Mouse (Mus musculus): ENCODE data around the gene Nek8. TPM values are rescaled to one million over a fixed set of nuclear protein-coding genes. Genes with fewer than 3 reads are reported as not detected.

Gene Nek8
- polyA plus RNA-seq, 1 experiment from 2014 or later: 12.7 TPM

GRCm38 (mm10) chr11:78164604-78164923, 11.9 kb downstream of the Nek8 start:
- under 1% methylated on average over 14 of the region's 14 CpGs for WGBS
- H3K9me3 ChIP-seq: no peaks in the 10 kb centered on the region
- no peak for ATAC-seq (ENCODE audit: extremely low read depth, insufficient number of reproducible peaks, low FRiP score, low TSS enrichment)
- peak overlapping the region; percentile 94 for H3K9ac ChIP-seq
- no peaks in the 10 kb centered on the region for H3K27me3 ChIP-seq (replicated peaks)
- H3K4me1 ChIP-seq: peaks cover 41% of the 10 kb centered on the region
- H3K27ac ChIP-seq (replicated peaks): peak overlapping the region; percentile 96
- H3K4me2 ChIP-seq: peak overlapping the region; percentile 80
- H3K4me3 ChIP-seq: peak overlapping the region; percentile 84
- H3K36me3 ChIP-seq: peaks cover 30% of the 10 kb centered on the region

GRCm38 (mm10) chr11:78163681-78164603, 12.5 kb downstream of the Nek8 start:
- peak overlapping the region; percentile 80 for H3K4me2 ChIP-seq
- H3K9me3 ChIP-seq: no peaks in the 10 kb centered on the region
- no peaks in the 10 kb centered on the region for H3K27me3 ChIP-seq (replicated peaks)
- peaks cover 45% of the 10 kb centered on the region for H3K4me1 ChIP-seq
- peak overlapping the region; percentile 96 for H3K27ac ChIP-seq (replicated peaks)
- H3K9ac ChIP-seq: peak overlapping the region; percentile 94
- H3K36me3 ChIP-seq: peaks cover 36% of the 10 kb centered on the region
- peak; percentile 15; the same call in 1 of the 2 replicates for ATAC-seq (ENCODE audit: extremely low read depth, insufficient number of reproducible peaks, low FRiP score, low TSS enrichment)
- 1% methylated on average over 22 of the region's 22 CpGs for WGBS
- H3K4me3 ChIP-seq: peak overlapping the region; percentile 84

GRCm38 (mm10) chr11:78163045-78163444, 13.4 kb downstream of the Nek8 start:
- Histone ChIP-seq H3K27ac (replicated peaks) (peak overlapping the region; percentile 96), H3K27me3 (replicated peaks) (no peaks in the 10 kb centered on the region), H3K36me3 (peaks cover 45% of the 10 kb centered on the region), H3K4me2 (peak overlapping the region; percentile 80), H3K4me3 (peak overlapping the region; percentile 84), H3K9ac (peak overlapping the region; percentile 94), H3K4me1 (peaks cover 45% of the 10 kb centered on the region), H3K9me3 (no peaks in the 10 kb centered on the region)
- ATAC-seq (ENCODE audit: extremely low read depth, insufficient number of reproducible peaks, low FRiP score, low TSS enrichment): no peak
- WGBS: 74% methylated on average over 2 of the region's 2 CpGs

- H3K4me1 ChIP-seq: peaks cover 45% of the 10 kb centered on the region
- H3K36me3 ChIP-seq: peaks cover 50% of the 10 kb centered on the region
- peak overlapping the region; percentile 80 for H3K4me2 ChIP-seq
- no peaks in the 10 kb centered on the region for H3K27me3 ChIP-seq (replicated peaks)
- 68% methylated on average over 6 of the region's 6 CpGs for WGBS
- H3K27ac ChIP-seq (replicated peaks): peak overlapping the region; percentile 96
- no peak for ATAC-seq (ENCODE audit: extremely low read depth, insufficient number of reproducible peaks, low FRiP score, low TSS enrichment)
- H3K9me3 ChIP-seq: no peaks in the 10 kb centered on the region
- H3K4me3 ChIP-seq: peak overlapping the region; percentile 84
- peak overlapping the region; percentile 94 for H3K9ac ChIP-seq
Observed at GRCm38 (mm10) chr11:78162504-78162903, 14.0 kb downstream of the Nek8 start.

- Histone ChIP-seq H3K27me3 (replicated peaks) (no peaks in the 10 kb centered on the region), H3K4me3 (peak overlapping the region; percentile 84; the same call in 1 of the 2 replicates), H3K4me1 (peaks cover 45% of the 10 kb centered on the region), H3K9me3 (no peaks in the 10 kb centered on the region), H3K36me3 (peaks cover 55% of the 10 kb centered on the region), H3K4me2 (peak overlapping the region; percentile 80), H3K9ac (peak overlapping the region; percentile 17), H3K27ac (replicated peaks) (peak overlapping the region; percentile 96; the same call in 1 of the 2 replicates)
- WGBS: 74% methylated on average over 4 of the region's 4 CpGs
- no peak for ATAC-seq (ENCODE audit: extremely low read depth, insufficient number of reproducible peaks, low FRiP score, low TSS enrichment)
Observed at GRCm38 (mm10) chr11:78161968-78162367, 14.5 kb downstream of the Nek8 start.

GRCm38 (mm10) chr11:78161169-78161568, 15.3 kb downstream of the Nek8 start:
- ATAC-seq (ENCODE audit: extremely low read depth, insufficient number of reproducible peaks, low FRiP score, low TSS enrichment): no peak
- Histone ChIP-seq H3K9me3 (no peaks in the 10 kb centered on the region), H3K9ac (peak overlapping the region; percentile 37; the same call in 1 of the 2 replicates), H3K27ac (replicated peaks) (0 out of 2 replicates have a peak overlapping the region, but pooled peaks have one; percentile 15), H3K4me3 (no peak overlapping the region), H3K4me2 (no peak overlapping the region), H3K4me1 (peaks cover 37% of the 10 kb centered on the region), H3K27me3 (replicated peaks) (no peaks in the 10 kb centered on the region), H3K36me3 (peaks cover 63% of the 10 kb centered on the region)
- WGBS: 88% methylated on average over 14 of the region's 14 CpGs

GRCm38 (mm10) chr11:78160675-78161074, 15.8 kb downstream of the Nek8 start:
- peaks cover 32% of the 10 kb centered on the region for H3K4me1 ChIP-seq
- no peak overlapping the region for H3K4me3 ChIP-seq
- H3K36me3 ChIP-seq: peaks cover 68% of the 10 kb centered on the region
- H3K27ac ChIP-seq (replicated peaks): no peak overlapping the region
- no peaks in the 10 kb centered on the region for H3K27me3 ChIP-seq (replicated peaks)
- no peak overlapping the region for H3K9ac ChIP-seq
- ATAC-seq (ENCODE audit: extremely low read depth, insufficient number of reproducible peaks, low FRiP score, low TSS enrichment): no peak
- H3K9me3 ChIP-seq: no peaks in the 10 kb centered on the region
- WGBS: 86% methylated on average over 3 of the region's 3 CpGs
- no peak overlapping the region for H3K4me2 ChIP-seq

- H3K4me1 ChIP-seq: peaks cover 31% of the 10 kb centered on the region
- 83% methylated on average over 18 of the region's 18 CpGs for WGBS
- no peak overlapping the region for H3K4me3 ChIP-seq
- H3K9ac ChIP-seq: no peak overlapping the region
- H3K36me3 ChIP-seq: peaks cover 73% of the 10 kb centered on the region
- H3K9me3 ChIP-seq: no peaks in the 10 kb centered on the region
- H3K27ac ChIP-seq (replicated peaks): no peak overlapping the region
- H3K27me3 ChIP-seq (replicated peaks): no peaks in the 10 kb centered on the region
- no peak overlapping the region for H3K4me2 ChIP-seq
- ATAC-seq (ENCODE audit: extremely low read depth, insufficient number of reproducible peaks, low FRiP score, low TSS enrichment): no peak
Observed at GRCm38 (mm10) chr11:78160171-78160570, 16.3 kb downstream of the Nek8 start.

- Histone ChIP-seq H3K27me3 (replicated peaks) (no peaks in the 10 kb centered on the region), H3K9me3 (no peaks in the 10 kb centered on the region), H3K4me2 (no peak overlapping the region), H3K9ac (no peak overlapping the region), H3K36me3 (peaks cover 80% of the 10 kb centered on the region), H3K27ac (replicated peaks) (no peak overlapping the region), H3K4me3 (no peak overlapping the region), H3K4me1 (peaks cover 31% of the 10 kb centered on the region)
- ATAC-seq (ENCODE audit: extremely low read depth, insufficient number of reproducible peaks, low FRiP score, low TSS enrichment): no peak
- 69% methylated on average over 7 of the region's 7 CpGs for WGBS
Observed at GRCm38 (mm10) chr11:78159557-78159956, 16.9 kb downstream of the Nek8 start.

GRCm38 (mm10) chr11:78159096-78159495, 17.4 kb downstream of the Nek8 start:
- Histone ChIP-seq H3K4me1 (peaks cover 30% of the 10 kb centered on the region), H3K9me3 (no peaks in the 10 kb centered on the region), H3K36me3 (peaks cover 84% of the 10 kb centered on the region), H3K27ac (replicated peaks) (no peak overlapping the region), H3K9ac (no peak overlapping the region; the same call in 1 of the 2 replicates), H3K27me3 (replicated peaks) (no peaks in the 10 kb centered on the region), H3K4me2 (no peak overlapping the region), H3K4me3 (no peak overlapping the region)
- 18% methylated on average over 2 of the region's 2 CpGs for WGBS
- no peak for ATAC-seq (ENCODE audit: extremely low read depth, insufficient number of reproducible peaks, low FRiP score, low TSS enrichment)

GRCm38 (mm10) chr11:78156156-78156699, 20.2 kb downstream of the Nek8 start:
- H3K4me1 ChIP-seq: peaks cover 17% of the 10 kb centered on the region
- ATAC-seq (ENCODE audit: extremely low read depth, insufficient number of reproducible peaks, low FRiP score, low TSS enrichment): no peak
- H3K9ac ChIP-seq: no peak overlapping the region
- no peak overlapping the region for H3K4me3 ChIP-seq
- no peaks in the 10 kb centered on the region for H3K9me3 ChIP-seq
- 72% methylated on average over 6 of the region's 6 CpGs for WGBS
- no peak overlapping the region for H3K4me2 ChIP-seq
- peaks cover 100% of the 10 kb centered on the region for H3K36me3 ChIP-seq
- no peak overlapping the region for H3K27ac ChIP-seq (replicated peaks)
- no peaks in the 10 kb centered on the region for H3K27me3 ChIP-seq (replicated peaks)

Measured in heart, embryonic 13.5 days (tissue).